Mouse (Mus musculus) midbrain, embryonic 11.5 days (tissue): Measurements from ENCODE around the gene AI597479. TPM values are rescaled to one million over a fixed set of nuclear protein-coding genes. Genes with fewer than 3 reads are reported as not detected.
"Not testable (repeated sequence)": the region's sequence is repeated elsewhere in the genome, so short reads cannot be mapped to it uniquely, and the experiment has no call there.

Source experiments
- ATAC-seq: fragments of 200-750 bp; cut with Nextera tagmentation; 2 replicates; pipeline ENCODE4 v1.8.0; 2017; ENCODE audit warnings: moderate TSS enrichment, moderate library complexity; ENCODE audit not compliant: low FRiP score
- DNase-seq: peaks from one replicate; pipeline ENCODE4 v3.0.0; 2015; ENCODE audit warnings: low spot score; ENCODE audit errors: missing footprints
- H3K27ac ChIP-seq: fragments of 300-500 bp; sonication (generic); 2 replicates; pipeline ENCODE4 v1.5.1; 2014; ENCODE audit warnings: low read depth, low read length
- H3K27me3 ChIP-seq: fragments of 300-500 bp; sonication (generic); 2 replicates; pipeline ENCODE4 v1.6.1; 2014; ENCODE audit warnings: mild to moderate bottlenecking, low read length, moderate library complexity, mixed read lengths; ENCODE audit not compliant: control insufficient read depth, insufficient read depth
- H3K36me3 ChIP-seq: fragments of 300-500 bp; sonication (generic); 2 replicates; pipeline ENCODE4 v1.6.1; 2014; ENCODE audit warnings: mild to moderate bottlenecking, low read length, moderate library complexity, mixed read lengths; ENCODE audit not compliant: control insufficient read depth, insufficient read depth
- H3K4me1 ChIP-seq: fragments of 300-500 bp; sonication (generic); 2 replicates; pipeline ENCODE4 v1.6.1; 2014; ENCODE audit warnings: low read length; ENCODE audit not compliant: control insufficient read depth, insufficient read depth
- H3K4me2 ChIP-seq: fragments of 300-500 bp; sonication (generic); 2 replicates; pipeline ENCODE4 v1.6.1; 2014; ENCODE audit warnings: mild to moderate bottlenecking, moderate library complexity
- H3K4me3 ChIP-seq: fragments of 300-500 bp; sonication (generic); 2 replicates; pipeline ENCODE4 v1.5.1; 2014; ENCODE audit warnings: low read depth, low read length
- H3K9ac ChIP-seq: fragments of 300-500 bp; sonication (generic); 2 replicates; pipeline ENCODE4 v1.6.1; 2014; ENCODE audit warnings: low read length
- H3K9me3 ChIP-seq: fragments of 300-500 bp; sonication (generic); 2 replicates; pipeline ENCODE4 v1.6.1; 2016; ENCODE audit warnings: low read length; ENCODE audit not compliant: control insufficient read depth
- WGBS: fragments of 180-500 bp; shearing (Covaris S2); extraction: QIAGEN DNeasy Blood & Tissue Kit; methylation state at CpG from one replicate; pipeline ENCODE4 v1.1.7; 2014; 5-methylcytosine and 5-hydroxymethylcytosine counted together
- polyA plus RNA-seq: library from polyadenylated mRNA; unstranded; fragments of >200 nt; fragmentation: Nextera tagmentation; extraction: Ambion mirVana; gene quantifications from 2 replicates; pipeline ENCODE4 v1.2.1, GENCODE M21; 2014

Gene AI597479
- polyA plus RNA-seq, 1 experiment from 2014 or later: 41.7 TPM

GRCm38 (mm10) chr1:43136488-43137029, 38.0 kb downstream of the AI597479 start:
- H3K9ac ChIP-seq, H3K4me1 ChIP-seq, H3K4me2 ChIP-seq, H3K27ac ChIP-seq, DNase-seq, ATAC-seq, H3K4me3 ChIP-seq, H3K27me3 ChIP-seq, H3K36me3 ChIP-seq, H3K9me3 ChIP-seq: not testable (repeated sequence)
- WGBS: 84% methylated on average over 2 of the region's 2 CpGs

GRCm38 (mm10) chr1:43137334-43137733, 38.8 kb downstream of the AI597479 start:
- no peak for ATAC-seq
- DNase-seq: no peak

GRCm38 (mm10) chr1:43138268-43138812, 39.8 kb downstream of the AI597479 start:
- Histone ChIP-seq H3K36me3 (no peaks in the 10 kb centered on the region), H3K9ac (no peak overlapping the region), H3K9me3 (no peaks in the 10 kb centered on the region), H3K27ac (no peak overlapping the region), H3K4me2 (no peak overlapping the region), H3K4me3 (no peak overlapping the region), H3K4me1 (no peaks in the 10 kb centered on the region), H3K27me3 (no peaks in the 10 kb centered on the region)
- no peak for DNase-seq
- 78% methylated on average over 15 of the region's 15 CpGs for WGBS
- no peak for ATAC-seq

More at GRCm38 (mm10) chr1:43137334-43137733, 38.8 kb downstream of the AI597479 start:
- WGBS: 90% methylated on average over 5 of the region's 5 CpGs
- Histone ChIP-seq H3K4me2 (no peak overlapping the region), H3K9ac (no peak overlapping the region), H3K4me3 (no peak overlapping the region), H3K27me3 (no peaks in the 10 kb centered on the region), H3K9me3 (no peaks in the 10 kb centered on the region), H3K4me1 (no peaks in the 10 kb centered on the region), H3K36me3 (no peaks in the 10 kb centered on the region), H3K27ac (no peak overlapping the region)

- no peak overlapping the region for H3K27ac ChIP-seq
- DNase-seq (peak; percentile 100), ATAC-seq (peak; percentile 88)
- H3K4me1 ChIP-seq: no peaks in the 10 kb centered on the region
- H3K9ac ChIP-seq: no peak overlapping the region
- no peak overlapping the region for H3K4me2 ChIP-seq
- H3K36me3 ChIP-seq: no peaks in the 10 kb centered on the region
- H3K4me3 ChIP-seq: no peak overlapping the region
- 49% methylated on average over 8 of the region's 8 CpGs for WGBS
- no peaks in the 10 kb centered on the region for H3K9me3 ChIP-seq
- H3K27me3 ChIP-seq: no peaks in the 10 kb centered on the region
Measured at GRCm38 (mm10) chr1:43139587-43140266, 41.2 kb downstream of the AI597479 start.

- no peaks in the 10 kb centered on the region for H3K9me3 ChIP-seq
- H3K9ac ChIP-seq: no peak overlapping the region
- DNase-seq: no peak
- no peak overlapping the region for H3K4me3 ChIP-seq
- no peak overlapping the region for H3K4me2 ChIP-seq
- ATAC-seq: no peak
- 83% methylated on average over 11 of the region's 11 CpGs for WGBS
- H3K27me3 ChIP-seq: no peaks in the 10 kb centered on the region
- H3K4me1 ChIP-seq: no peaks in the 10 kb centered on the region
- no peaks in the 10 kb centered on the region for H3K36me3 ChIP-seq
- no peak overlapping the region for H3K27ac ChIP-seq
Measured at GRCm38 (mm10) chr1:43141555-43141961, 43.0 kb downstream of the AI597479 start.

GRCm38 (mm10) chr1:43142849-43143248, 44.3 kb downstream of the AI597479 start:
- WGBS: 92% methylated on average over 6 of the region's 6 CpGs
- H3K27ac ChIP-seq: no peak overlapping the region
- ATAC-seq (no peak), DNase-seq (no peak)
- no peak overlapping the region for H3K4me3 ChIP-seq
- no peaks in the 10 kb centered on the region for H3K27me3 ChIP-seq
- H3K36me3 ChIP-seq: no peaks in the 10 kb centered on the region
- no peak overlapping the region for H3K9ac ChIP-seq
- no peaks in the 10 kb centered on the region for H3K4me1 ChIP-seq
- no peaks in the 10 kb centered on the region for H3K9me3 ChIP-seq
- no peak overlapping the region for H3K4me2 ChIP-seq

- no peak overlapping the region for H3K27ac ChIP-seq
- H3K4me2 ChIP-seq: no peak overlapping the region
- DNase-seq (no peak), ATAC-seq (no peak)
- H3K9ac ChIP-seq: no peak overlapping the region
- no peaks in the 10 kb centered on the region for H3K9me3 ChIP-seq
- no peaks in the 10 kb centered on the region for H3K36me3 ChIP-seq
- H3K4me1 ChIP-seq: no peaks in the 10 kb centered on the region
- H3K4me3 ChIP-seq: no peak overlapping the region
- no peaks in the 10 kb centered on the region for H3K27me3 ChIP-seq
- WGBS: 89% methylated on average over 4 of the region's 4 CpGs
Measured at GRCm38 (mm10) chr1:43143284-43143683, 44.8 kb downstream of the AI597479 start.

GRCm38 (mm10) chr1:43143791-43144190, 45.3 kb downstream of the AI597479 start:
- 87% methylated on average over 4 of the region's 4 CpGs for WGBS
- H3K27me3 ChIP-seq: no peaks in the 10 kb centered on the region
- ATAC-seq (no peak), DNase-seq (no peak)
- no peak overlapping the region for H3K27ac ChIP-seq
- no peaks in the 10 kb centered on the region for H3K36me3 ChIP-seq
- H3K9me3 ChIP-seq: no peaks in the 10 kb centered on the region
- no peak overlapping the region for H3K9ac ChIP-seq
- H3K4me1 ChIP-seq: no peaks in the 10 kb centered on the region
- no peak overlapping the region for H3K4me3 ChIP-seq
- no peak overlapping the region for H3K4me2 ChIP-seq

GRCm38 (mm10) chr1:43144338-43144906, 45.9 kb downstream of the AI597479 start:
- Histone ChIP-seq H3K4me1 (no peaks in the 10 kb centered on the region), H3K27ac (no peak overlapping the region), H3K4me3 (no peak overlapping the region), H3K4me2 (no peak overlapping the region), H3K9ac (no peak overlapping the region), H3K27me3 (no peaks in the 10 kb centered on the region), H3K36me3 (no peaks in the 10 kb centered on the region), H3K9me3 (no peaks in the 10 kb centered on the region)
- no peak for DNase-seq
- 88% methylated on average over 8 of the region's 8 CpGs for whole genome bisulfite sequencing
- no peak for ATAC-seq
